Mouse (Mus musculus): Measurements from ENCODE around the gene Tph1. TPM values are rescaled to one million over a fixed set of nuclear protein-coding genes. Genes with fewer than 3 reads are reported as not detected.

Tph1 gene
- polyA plus RNA-seq, 1 experiment from 2014 or later: not detected

DNA sequence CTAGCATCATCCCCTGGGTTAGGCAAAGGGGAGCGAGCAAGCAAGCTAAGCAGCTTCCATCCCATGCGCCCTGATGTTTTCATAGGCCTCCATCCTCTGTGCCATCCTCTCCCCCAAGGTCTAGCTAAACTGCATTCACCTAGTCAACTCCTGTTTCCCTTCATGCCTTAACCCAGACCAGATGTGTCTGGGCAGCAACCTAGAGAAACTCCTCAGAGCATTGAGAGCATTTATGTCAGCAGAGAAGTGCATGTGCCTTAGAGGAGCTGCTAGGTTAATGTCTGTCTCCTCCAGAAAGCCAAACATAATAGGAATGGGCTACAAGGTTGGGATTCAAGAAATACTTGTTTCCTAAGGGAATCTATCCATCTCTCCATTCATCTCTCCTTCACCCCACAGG, 75.3 kb downstream of the Tph1 start:
- 95% methylated on average over 2 of the region's 2 CpGs for WGBS
- no peak overlapping the region for H3K4me3 ChIP-seq
- no peaks in the 10 kb centered on the region for H3K36me3 ChIP-seq
- no peak for ATAC-seq (ENCODE audit: extremely low read depth, insufficient number of reproducible peaks, low FRiP score, low TSS enrichment)
- no peak overlapping the region for H3K4me2 ChIP-seq
- no peaks in the 10 kb centered on the region for H3K27me3 ChIP-seq (replicated peaks)
- no peak overlapping the region for H3K9ac ChIP-seq
- H3K4me1 ChIP-seq: peaks cover 13% of the 10 kb centered on the region
- H3K9me3 ChIP-seq: no peaks in the 10 kb centered on the region
- no peak overlapping the region for H3K27ac ChIP-seq (replicated peaks)

Other genes with a start within 250 kb of the Tph1 start
- gene Sergef, start 32.7 kb downstream of the Tph1 start, polyA plus RNA-seq (2015; fragmentation: Nextera tagmentation; extraction: Ambion mirVana): 11.9 and 12.2 TPM in 2 replicates
- gene Saal1, start 38.1 kb upstream of the Tph1 start, polyA plus RNA-seq (2015; fragmentation: Nextera tagmentation; extraction: Ambion mirVana): 14.7 and 15.9 TPM in 2 replicates
- gene Saa3, start 43.2 kb upstream of the Tph1 start, polyA plus RNA-seq (2015; fragmentation: Nextera tagmentation; extraction: Ambion mirVana): 0.15 TPM in 1 of 2 replicates, not detected in the other
- 0.18 TPM in 1 of 2 replicates, not detected in the other for gene Saa4, start 60.1 kb upstream of the Tph1 start, polyA plus RNA-seq (2015; fragmentation: Nextera tagmentation; extraction: Ambion mirVana)
- gene Saa1, start 70.4 kb upstream of the Tph1 start, polyA plus RNA-seq (2015; fragmentation: Nextera tagmentation; extraction: Ambion mirVana): not detected in 2 replicates
- gene Saa2, start 79.3 kb upstream of the Tph1 start, polyA plus RNA-seq (2015; fragmentation: Nextera tagmentation; extraction: Ambion mirVana): not detected in 2 replicates
- gene Hps5, start 123.5 kb upstream of the Tph1 start, polyA plus RNA-seq (2015; fragmentation: Nextera tagmentation; extraction: Ambion mirVana): 9.7 and 10.8 TPM in 2 replicates
- gene Gtf2h1, start 123.6 kb upstream of the Tph1 start, polyA plus RNA-seq (2015; fragmentation: Nextera tagmentation; extraction: Ambion mirVana): 28.5 and 29.7 TPM in 2 replicates
- 2,723 and 3,293 TPM in 2 replicates for gene Ldha, start 168.9 kb upstream of the Tph1 start, polyA plus RNA-seq (2015; fragmentation: Nextera tagmentation; extraction: Ambion mirVana)
- gene Ldhc, start 188.7 kb upstream of the Tph1 start, polyA plus RNA-seq (2015; fragmentation: Nextera tagmentation; extraction: Ambion mirVana): not detected in 2 replicates
- 165 and 182 TPM in 2 replicates for gene Tsg101, start 247.4 kb upstream of the Tph1 start, polyA plus RNA-seq (2015; fragmentation: Nextera tagmentation; extraction: Ambion mirVana)

All from heart, embryonic 13.5 days (tissue).